Mouse (Mus musculus) testis, adult 2 months (tissue): ENCODE measurements around the gene Tmbim4. TPM values are rescaled to one million over a fixed set of nuclear protein-coding genes. Genes with fewer than 3 reads are reported as not detected.
A peak's percentile ranks its signal among the peaks of the same experiment; 100 is the strongest.

Experiments used
- H3K27ac ChIP-seq: fragments of 200-500 bp; 2 replicates; pipeline ENCODE4 v1.5.1; 2012; ENCODE audit warnings: low read depth, low read length; ENCODE audit not compliant: control insufficient read depth, insufficient read depth
- H3K27me3 ChIP-seq: fragments of 200-500 bp; 2 replicates; pipeline ENCODE4 v1.6.1; 2012; ENCODE audit warnings: mild to moderate bottlenecking, low read length, moderate library complexity; ENCODE audit not compliant: control insufficient read depth, insufficient read depth
- H3K36me3 ChIP-seq: fragments of 200-500 bp; 2 replicates; pipeline ENCODE4 v1.6.1; 2012; ENCODE audit warnings: mild to moderate bottlenecking, low read length; ENCODE audit not compliant: control insufficient read depth, insufficient read depth
- H3K4me1 ChIP-seq: fragments of 200-500 bp; 2 replicates; pipeline ENCODE4 v1.6.1; 2012; ENCODE audit warnings: low read length; ENCODE audit not compliant: control insufficient read depth, insufficient read depth
- H3K4me3 ChIP-seq: fragments of 200-500 bp; 2 replicates; pipeline ENCODE4 v1.5.1; 2012; ENCODE audit warnings: low read depth, mild to moderate bottlenecking, low read length, moderate library complexity, mixed read lengths; ENCODE audit not compliant: control insufficient read depth
- CTCF ChIP-seq: fragments of 200-500 bp; IDR thresholded peaks from 2 replicates; pipeline ENCODE4 v1.5.1; 2012; ENCODE audit warnings: low read depth, mild to moderate bottlenecking, inconsistent platforms, low read length, moderate library complexity; ENCODE audit not compliant: control insufficient read depth, insufficient read depth, insufficient replicate concordance
- POLR2A ChIP-seq: fragments of 200-500 bp; IDR thresholded peaks from 2 replicates; pipeline ENCODE4 v1.6.1; 2012; ENCODE audit warnings: low read depth, mild to moderate bottlenecking, inconsistent platforms, low read length, moderate library complexity; ENCODE audit not compliant: control insufficient read depth
- polyA plus RNA-seq: library from polyadenylated mRNA; depleted of rRNA; stranded (reverse); fragments of >200 nt; gene quantifications from 2 replicates; pipeline ENCODE4 v1.2.3, GENCODE M21; 2012; rRNA removed

Gene Tmbim4
- polyA plus RNA-seq: 382 and 421 TPM in 2 replicates

GRCm38 (mm10) chr10:120201131-120201921 is at the start of gene Tmbim4:
Tmbim4 (plus strand) TSS chr10:120201590.
- H3K4me1 ChIP-seq: peaks cover 6% of the 10 kb centered on the region
- H3K27me3 ChIP-seq: no peaks in the 10 kb centered on the region; the same call in 1 of the 2 replicates
- H3K36me3 ChIP-seq: no peaks in the 10 kb centered on the region
- H3K4me3 ChIP-seq: peak within 1 kb of the TSS; percentile 71
- peak within 1 kb of the TSS; percentile 46 for H3K27ac ChIP-seq
- no peak for TF ChIP-seq CTCF
- TF ChIP-seq POLR2A: no peak

- Histone ChIP-seq H3K4me3 (no peak overlapping the region), H3K27ac (no peak overlapping the region), H3K27me3 (no peaks in the 10 kb centered on the region), H3K4me1 (no peaks in the 10 kb centered on the region), H3K36me3 (no peaks in the 10 kb centered on the region)
- TF ChIP-seq CTCF: no peak
- no peak for TF ChIP-seq POLR2A
Measured at GRCm38 (mm10) chr10:120151672-120152071, 49.7 kb upstream of the Tmbim4 start.

GRCm38 (mm10) chr10:120153911-120154310 is 47.5 kb upstream of the Tmbim4 start:
- Histone ChIP-seq H3K4me1 (no peaks in the 10 kb centered on the region), H3K4me3 (no peak overlapping the region), H3K27me3 (no peaks in the 10 kb centered on the region), H3K27ac (no peak overlapping the region), H3K36me3 (no peaks in the 10 kb centered on the region)
- TF ChIP-seq POLR2A (no peak), CTCF (no peak)

DNA sequence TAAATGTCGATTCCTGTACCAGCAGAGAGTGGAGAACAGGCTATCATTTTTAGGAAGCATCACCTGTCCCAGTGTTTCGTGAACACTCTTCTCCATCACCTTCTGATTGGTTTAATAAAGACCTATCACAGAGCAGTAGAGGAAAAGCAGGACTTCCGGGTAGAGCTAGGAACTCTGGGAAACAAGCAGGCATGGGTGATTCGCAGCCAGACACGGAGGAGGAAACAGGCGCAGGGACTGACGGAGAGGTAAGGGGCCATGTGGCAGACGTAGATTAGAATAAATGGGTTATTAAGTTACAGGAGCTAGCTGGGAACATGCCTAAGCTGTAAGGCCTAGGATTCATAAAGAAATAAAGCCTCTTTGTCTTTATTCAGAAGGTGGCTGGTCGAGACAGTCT is 40.9 kb upstream of the Tmbim4 start:
- Histone ChIP-seq H3K36me3 (no peaks in the 10 kb centered on the region; the same call in none of the 2 replicates), H3K4me1 (peaks cover 8% of the 10 kb centered on the region), H3K27me3 (no peaks in the 10 kb centered on the region), H3K27ac (no peak overlapping the region), H3K4me3 (no peak overlapping the region)
- TF ChIP-seq POLR2A (no peak), CTCF (no peak)

DNA sequence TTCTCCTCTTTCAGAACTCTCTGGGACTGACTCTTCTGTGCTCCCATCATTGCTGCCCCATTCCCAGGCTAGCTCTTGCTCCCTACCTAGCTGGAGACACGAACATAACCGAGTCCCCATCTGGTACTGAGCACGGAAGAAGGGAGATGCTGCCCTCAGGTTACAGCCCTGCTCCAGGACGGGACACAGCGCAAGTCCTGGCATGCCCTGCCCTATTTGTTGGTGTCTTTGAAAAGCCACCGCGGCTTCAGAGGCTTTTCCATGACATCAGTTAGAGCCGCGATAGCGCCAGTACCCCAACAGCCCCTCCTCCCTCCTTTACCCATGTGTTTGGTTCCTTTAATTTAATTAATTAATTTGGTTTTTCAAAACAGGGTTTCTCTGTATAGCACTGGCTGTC is 38.5 kb upstream of the Tmbim4 start:
- TF ChIP-seq POLR2A (no peak), CTCF (no peak)
- no peaks in the 10 kb centered on the region for H3K27me3 ChIP-seq
- H3K4me1 ChIP-seq: peaks cover 15% of the 10 kb centered on the region
- H3K36me3 ChIP-seq: no peaks in the 10 kb centered on the region; the same call in none of the 2 replicates
- H3K4me3 ChIP-seq: no peak overlapping the region
- no peak overlapping the region for H3K27ac ChIP-seq

DNA sequence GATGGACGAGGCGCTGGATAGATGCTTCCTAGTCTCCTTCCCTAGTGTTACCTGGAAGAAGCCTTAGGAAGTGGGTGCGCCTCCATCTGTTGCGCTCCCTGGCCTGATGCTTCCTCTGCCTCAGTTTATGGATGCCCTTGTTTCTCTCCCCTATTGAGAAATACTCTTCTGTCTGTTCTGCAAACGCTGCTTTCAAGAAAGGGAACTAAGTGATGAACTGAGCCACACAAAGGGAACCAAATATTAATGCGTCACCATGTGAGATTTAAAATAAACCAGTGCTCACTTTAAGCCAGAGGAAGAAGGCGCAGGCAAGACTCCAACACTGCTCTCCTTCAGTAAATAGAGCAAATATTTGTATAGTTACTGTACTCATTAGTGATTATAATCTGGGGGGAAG is 37.9 kb upstream of the Tmbim4 start:
- no peaks in the 10 kb centered on the region for H3K27me3 ChIP-seq
- H3K36me3 ChIP-seq: no peaks in the 10 kb centered on the region; the same call in none of the 2 replicates
- no peak overlapping the region for H3K27ac ChIP-seq
- TF ChIP-seq POLR2A (no peak), CTCF (no peak)
- H3K4me3 ChIP-seq: no peak overlapping the region
- H3K4me1 ChIP-seq: peaks cover 15% of the 10 kb centered on the region

DNA sequence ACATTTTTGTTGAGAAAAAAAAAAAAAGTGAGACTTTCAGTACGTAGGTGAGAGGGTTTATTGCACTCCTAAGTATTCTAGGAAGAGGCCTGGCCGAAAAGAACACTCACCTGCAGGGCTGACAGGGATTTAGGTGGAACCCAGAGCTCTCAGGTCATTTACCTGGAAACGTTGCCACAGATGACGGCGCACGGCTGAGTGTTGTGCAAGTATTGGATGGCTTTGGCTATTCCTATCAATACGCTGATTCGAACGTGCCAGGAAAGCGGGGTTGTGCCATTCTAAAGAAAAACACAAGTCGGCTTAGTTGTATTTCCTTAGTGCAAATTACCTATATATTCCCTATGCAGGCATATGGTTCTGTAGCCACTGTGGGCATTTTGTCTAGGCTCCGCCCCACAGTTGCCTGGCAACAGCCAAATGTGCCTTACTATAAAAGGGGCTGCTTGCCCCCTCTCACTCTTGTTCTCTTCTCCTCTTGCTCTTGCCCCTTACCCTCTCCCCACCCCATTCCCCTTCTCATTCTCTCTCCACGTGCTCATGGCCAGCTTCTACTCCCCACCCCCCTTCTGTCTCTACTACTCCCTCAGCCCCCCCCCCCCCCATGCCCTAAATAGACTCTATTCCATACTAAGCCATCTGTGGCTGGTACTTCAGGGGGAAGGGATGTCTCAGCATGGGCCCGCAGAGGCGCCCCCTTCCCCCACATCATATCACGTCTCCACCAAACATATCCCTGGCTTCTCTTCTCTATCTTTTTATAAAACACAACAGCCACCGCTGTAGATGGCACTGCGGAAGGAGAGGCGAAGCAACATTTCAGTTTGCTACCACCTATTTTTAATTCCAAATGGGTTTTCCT is 36.2 kb upstream of the Tmbim4 start:
- Histone ChIP-seq H3K27ac (no peak overlapping the region), H3K4me1 (peaks cover 11% of the 10 kb centered on the region), H3K36me3 (no peaks in the 10 kb centered on the region; the same call in none of the 2 replicates), H3K27me3 (no peaks in the 10 kb centered on the region), H3K4me3 (no peak overlapping the region)
- TF ChIP-seq POLR2A (no peak), CTCF (no peak)
